Mouse (Mus musculus): Measurements from ENCODE around the gene Rin3.
A peak's percentile ranks its signal among the peaks of the same experiment; 100 is the strongest.

The Rin3 gene

GRCm38 (mm10) chr12:102372322-102372721 lies 89.5 kb downstream of the Rin3 start:
- no peak for DNase-seq (ENCODE audit: low spot score)

- DNase-seq (ENCODE audit: low spot score): no peak
Observed at GRCm38 (mm10) chr12:102382180-102382579, 99.3 kb downstream of the Rin3 start.

GRCm38 (mm10) chr12:102383288-102383687 lies 100.4 kb downstream of the Rin3 start:
- no peak for DNase-seq (ENCODE audit: low spot score)

GRCm38 (mm10) chr12:102384819-102385218 lies 102.0 kb downstream of the Rin3 start:
- peak; percentile 14 for DNase-seq (ENCODE audit: low spot score)

- DNase-seq (ENCODE audit: low spot score): peak; percentile 75
Observed at GRCm38 (mm10) chr12:102387219-102387917, 104.5 kb downstream of the Rin3 start.

- DNase-seq (ENCODE audit: low spot score): no peak
Observed at GRCm38 (mm10) chr12:102390042-102390441, 107.2 kb downstream of the Rin3 start.

- no peak for DNase-seq (ENCODE audit: low spot score)
Observed at GRCm38 (mm10) chr12:102391109-102391508, 108.3 kb downstream of the Rin3 start.

GRCm38 (mm10) chr12:102391982-102392381 lies 109.1 kb downstream of the Rin3 start:
- peak; percentile 50 for DNase-seq (ENCODE audit: low spot score)

- DNase-seq (ENCODE audit: low spot score): no peak
Observed at GRCm38 (mm10) chr12:102394496-102394895, 111.6 kb downstream of the Rin3 start.

- no peak for DNase-seq (ENCODE audit: low spot score)
Observed at GRCm38 (mm10) chr12:102395537-102395936, 112.7 kb downstream of the Rin3 start.

- no peak for DNase-seq (ENCODE audit: low spot score)
Observed at GRCm38 (mm10) chr12:102395998-102396991, 113.4 kb downstream of the Rin3 start.

GRCm38 (mm10) chr12:102398588-102398987 lies 115.7 kb downstream of the Rin3 start:
- no peak for DNase-seq (ENCODE audit: low spot score)

GRCm38 (mm10) chr12:102413171-102413570 lies 130.3 kb downstream of the Rin3 start:
- DNase-seq (ENCODE audit: low spot score): no peak

- DNase-seq (ENCODE audit: low spot score): no peak
Observed at GRCm38 (mm10) chr12:102414686-102415085, 131.8 kb downstream of the Rin3 start.

GRCm38 (mm10) chr12:102416391-102416837 lies 133.6 kb downstream of the Rin3 start:
- DNase-seq (ENCODE audit: low spot score): no peak

GRCm38 (mm10) chr12:102416955-102417510 lies 134.2 kb downstream of the Rin3 start:
- DNase-seq (ENCODE audit: low spot score): no peak

- DNase-seq (ENCODE audit: low spot score): no peak
Observed at GRCm38 (mm10) chr12:102417701-102418100, 134.9 kb downstream of the Rin3 start.

GRCm38 (mm10) chr12:102419544-102419943 lies 136.7 kb downstream of the Rin3 start:
- DNase-seq (ENCODE audit: low spot score): no peak

- peak; percentile 80 for DNase-seq (ENCODE audit: low spot score)
Observed at GRCm38 (mm10) chr12:102420168-102420890, 137.5 kb downstream of the Rin3 start.

GRCm38 (mm10) chr12:102422065-102422464 lies 139.2 kb downstream of the Rin3 start:
- no peak for DNase-seq (ENCODE audit: low spot score)

GRCm38 (mm10) chr12:102422623-102423320 lies 139.9 kb downstream of the Rin3 start:
- no peak for DNase-seq (ENCODE audit: low spot score)

Data from c-Kit-positive CD71-positive TER-119-positive erythroid progenitor cells, embryonic 14.5 days (primary cell).